In genomic region chr17:14806808-14807207, GRCm38 (mm10) we compare ENCODE assay signal across 15 mouse cellular contexts.
"Had no signal": no experiment of that assay in that cellular context is flagged by ENCODE, and none has a peak within 500 bp of the region (broad histone marks: within the 10 kb centered on the region; RNA-seq: fewer than 3 reads in every experiment).

No protein-coding gene starts in this region.

- H3K9ac ChIP-seq: lung, embryonic 14.5 days; midbrain, embryonic 12.5 days; neural tube, embryonic 13.5 days; stomach, embryonic 15.5 days had no signal

- H3K27ac ChIP-seq: midbrain, embryonic 10.5 days; midbrain, embryonic 12.5 days; neural tube, embryonic 13.5 days; stomach, embryonic 15.5 days; stomach, postnatal 0 days had no signal

- H3K4me1 ChIP-seq: midbrain, embryonic 10.5 days; midbrain, embryonic 12.5 days; neural tube, embryonic 13.5 days; stomach, embryonic 15.5 days had no signal

- H3K4me3 ChIP-seq: midbrain, embryonic 10.5 days; midbrain, embryonic 12.5 days; myocyte; neural tube, embryonic 13.5 days; stomach, embryonic 15.5 days had no signal

- H3K36me3 ChIP-seq: midbrain, embryonic 10.5 days; midbrain, embryonic 12.5 days; neural tube, embryonic 13.5 days; stomach, embryonic 15.5 days had no signal

- H3K4me2 ChIP-seq: lung, embryonic 14.5 days; midbrain, embryonic 12.5 days; neural tube, embryonic 13.5 days; stomach, embryonic 15.5 days had no signal

- H3K27me3 ChIP-seq: midbrain, embryonic 12.5 days; neural tube, embryonic 13.5 days; stomach, embryonic 15.5 days had no signal

- H3K9me3 ChIP-seq: midbrain, embryonic 10.5 days; midbrain, embryonic 12.5 days; neural tube, embryonic 13.5 days; stomach, embryonic 15.5 days had no signal

- DNase-seq: lung, adult 18-20 months; lung, embryonic 14.5 days; lung, postnatal 10 days; lung, postnatal 4 days; midbrain, embryonic 14.5 days; right cerebral cortex, postnatal 14 days; thymus, postnatal 14 days; thymus, postnatal 36 days had no signal

- ATAC-seq: midbrain, embryonic 16.5 days had no signal
